Mouse (Mus musculus) olfactory bulb, adult 2 months (tissue): ENCODE measurements at regions not wholly inside any gene's neighbourhood (a gene's known extent, or its start where the extent isn't known, plus 50 kb on each side); places are given as distances from the start of the nearest gene placed in this dataset.

ENCODE experiments used
- CTCF ChIP-seq: fragments of 200-500 bp; IDR thresholded peaks from 2 replicates; pipeline ENCODE4 v1.5.1; 2012; ENCODE audit warnings: low read depth, mild to moderate bottlenecking, low read length, moderate library complexity; ENCODE audit not compliant: insufficient read depth
- POLR2A ChIP-seq: fragments of 200-500 bp; IDR thresholded peaks from 2 replicates; pipeline ENCODE4 v1.6.1; 2012; ENCODE audit warnings: mild to moderate bottlenecking, low read depth, low read length, moderate library complexity; ENCODE audit not compliant: insufficient read depth

GRCm38 (mm10) chr3:143161993-143162392 lies 280.2 kb upstream of the Pkn2 start:
- TF ChIP-seq CTCF (no peak), POLR2A (no peak)
